Mouse (Mus musculus) hindbrain, embryonic 10.5 days (tissue): ENCODE data around the gene Smad6. TPM values are rescaled to one million over a fixed set of nuclear protein-coding genes. Genes with fewer than 3 reads are reported as not detected.

ENCODE experiments used
- DNase-seq: peaks from one replicate; pipeline ENCODE4 v3.0.0-alpha.2; 2017; ENCODE audit warnings: low spot score
- H3K27ac ChIP-seq: fragments of 300-500 bp; sonication (generic); 2 replicates; pipeline ENCODE4 v1.5.1; 2016; ENCODE audit warnings: mild to moderate bottlenecking, moderate library complexity
- H3K27me3 ChIP-seq: fragments of 300-500 bp; sonication (generic); 2 replicates; pipeline ENCODE4 v1.6.1; 2016; ENCODE audit warnings: mild to moderate bottlenecking; ENCODE audit not compliant: poor library complexity, insufficient read depth, severe bottlenecking
- H3K36me3 ChIP-seq: fragments of 300-500 bp; sonication (generic); 2 replicates; pipeline ENCODE4 v1.6.1; 2016; ENCODE audit warnings: mild to moderate bottlenecking, moderate library complexity
- H3K4me1 ChIP-seq: fragments of 300-500 bp; sonication (generic); replicated peaks from 2 replicates; pipeline ENCODE4 v1.6.1; 2016; ENCODE audit warnings: mild to moderate bottlenecking
- H3K4me3 ChIP-seq: fragments of 300-500 bp; sonication (generic); 2 replicates; pipeline ENCODE4 v1.5.1; 2016; ENCODE audit warnings: mild to moderate bottlenecking, moderate library complexity
- H3K9me3 ChIP-seq: fragments of 300-500 bp; sonication (generic); 2 replicates; pipeline ENCODE4 v1.6.1; 2016; ENCODE audit warnings: mild to moderate bottlenecking, moderate library complexity
- WGBS: fragments of 180-500 bp; shearing (Covaris S2); methylation state at CpG from one replicate; pipeline ENCODE4 v1.1.7; 2016; 5-methylcytosine and 5-hydroxymethylcytosine counted together
- polyA plus RNA-seq: library from polyadenylated mRNA; unstranded; fragments of >200 nt; fragmentation: Nextera tagmentation; extraction: Ambion mirVana; gene quantifications from 2 replicates; pipeline ENCODE4 v1.2.1, GENCODE M21; 2016

Smad6 gene
- polyA plus RNA-seq: 5.3 and 6.7 TPM in 2 replicates

DNA sequence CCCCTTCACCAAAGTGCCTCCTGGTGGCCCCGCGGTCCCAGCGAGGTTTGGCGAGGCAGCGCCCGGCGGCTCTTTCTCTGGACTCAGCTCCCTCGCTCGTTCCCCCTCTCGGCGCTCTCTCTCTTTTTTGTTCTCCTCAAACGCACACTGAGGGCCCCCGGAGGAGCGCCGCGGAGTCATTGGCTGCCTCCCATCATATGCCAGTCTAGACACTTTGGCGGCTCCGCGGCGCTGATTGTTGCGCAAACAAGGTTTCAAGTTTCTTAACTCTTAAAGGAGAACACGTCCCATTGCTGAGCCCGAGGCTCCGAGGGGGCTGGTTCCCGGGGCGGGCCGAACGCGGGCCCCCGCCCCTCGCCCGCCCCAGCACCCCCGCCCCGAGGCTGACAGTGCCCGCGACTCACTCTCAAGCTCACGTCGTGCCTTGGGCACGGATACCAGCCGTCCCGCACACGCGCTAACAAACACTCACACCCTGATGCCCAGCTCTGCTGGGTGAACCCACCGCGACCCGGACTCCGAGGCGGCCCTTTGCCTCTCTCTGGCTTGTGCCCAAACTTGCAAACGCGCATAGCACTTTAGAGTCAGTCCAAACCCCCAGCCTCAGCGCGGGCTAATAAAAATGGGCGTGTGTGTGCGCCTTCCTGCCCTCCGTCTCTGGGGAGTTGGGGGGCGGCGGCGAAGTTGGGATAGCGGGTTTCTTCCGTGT, at the start of gene Smad6:
Gene Smad6, minus strand, starts transcription at position 207 of the 709 bp plus-strand sequence.
- Histone ChIP-seq H3K36me3 (no peaks in the 10 kb centered on the region), H3K4me3 (peak within 1 kb of the TSS; percentile 89), H3K9me3 (no peaks in the 10 kb centered on the region), H3K4me1 (peaks cover 82% of the 10 kb centered on the region), H3K27me3 (peaks cover 32% of the 10 kb centered on the region), H3K27ac (peak within 1 kb of the TSS; percentile 96)
- under 1% methylated on average over 60 of the region's 60 CpGs for WGBS
- peak; percentile 96 for DNase-seq

DNA sequence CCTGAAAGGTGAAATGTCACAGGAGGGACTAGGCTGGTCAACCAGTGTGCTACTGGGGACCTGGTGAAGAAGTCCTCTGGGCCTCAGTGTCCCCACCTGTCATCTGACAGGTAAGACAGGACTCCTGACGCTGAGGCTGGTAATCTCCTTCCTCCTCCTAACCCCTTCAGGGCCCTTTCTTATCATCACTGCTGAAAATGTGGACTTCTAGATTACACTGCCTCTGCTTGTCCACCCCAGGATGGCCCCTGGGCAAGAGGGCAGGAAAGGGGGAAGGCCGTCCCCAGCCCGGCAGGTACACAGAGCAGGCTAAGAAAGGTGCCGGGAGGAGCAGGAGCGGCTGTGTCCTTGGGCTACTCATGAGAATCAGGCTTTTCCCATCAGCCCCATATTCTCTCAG, 48.8 kb upstream of the Smad6 start:
- 95% methylated on average over 5 of the region's 5 CpGs for WGBS
- peak overlapping the region; percentile 53 for H3K27ac ChIP-seq
- DNase-seq: no peak

DNA sequence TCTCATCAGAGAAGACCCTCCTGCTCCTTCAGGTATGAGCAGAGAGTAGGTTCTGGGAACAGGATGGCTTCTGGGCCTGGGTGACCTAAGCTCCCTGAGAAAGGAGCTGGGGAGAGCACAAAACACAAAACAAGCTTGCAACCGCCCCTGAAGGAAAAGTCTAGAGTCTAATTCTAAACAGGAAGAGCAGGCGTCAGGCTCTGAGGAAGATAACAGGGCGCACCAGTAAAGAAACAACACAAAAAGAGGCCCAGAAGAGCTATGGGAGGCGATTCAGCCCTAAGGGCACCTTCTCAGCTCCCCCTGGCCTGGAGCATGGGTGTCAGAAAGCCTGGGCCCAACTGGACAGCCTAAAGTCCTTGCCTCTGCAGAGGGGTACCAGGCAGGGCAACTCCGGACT, 47.3 kb upstream of the Smad6 start:
- H3K27me3 ChIP-seq: 0 out of 2 replicates have a peak, but pooled peaks cover 3% of the 10 kb centered on the region
- DNase-seq: no peak
- H3K36me3 ChIP-seq: no peaks in the 10 kb centered on the region
- no peak overlapping the region for H3K4me3 ChIP-seq
- peaks cover 27% of the 10 kb centered on the region for H3K4me1 ChIP-seq
- peak overlapping the region; percentile 17 for H3K27ac ChIP-seq
- no peaks in the 10 kb centered on the region for H3K9me3 ChIP-seq
- 85% methylated on average over 5 of the region's 5 CpGs for WGBS

More for the DNA sequence above, 48.8 kb upstream of the Smad6 start:
- H3K9me3 ChIP-seq: no peaks in the 10 kb centered on the region
- no peaks in the 10 kb centered on the region for H3K36me3 ChIP-seq
- H3K4me1 ChIP-seq: peaks cover 36% of the 10 kb centered on the region
- H3K4me3 ChIP-seq: no peak overlapping the region
- 0 out of 2 replicates have a peak, but pooled peaks cover 3% of the 10 kb centered on the region for H3K27me3 ChIP-seq

DNA sequence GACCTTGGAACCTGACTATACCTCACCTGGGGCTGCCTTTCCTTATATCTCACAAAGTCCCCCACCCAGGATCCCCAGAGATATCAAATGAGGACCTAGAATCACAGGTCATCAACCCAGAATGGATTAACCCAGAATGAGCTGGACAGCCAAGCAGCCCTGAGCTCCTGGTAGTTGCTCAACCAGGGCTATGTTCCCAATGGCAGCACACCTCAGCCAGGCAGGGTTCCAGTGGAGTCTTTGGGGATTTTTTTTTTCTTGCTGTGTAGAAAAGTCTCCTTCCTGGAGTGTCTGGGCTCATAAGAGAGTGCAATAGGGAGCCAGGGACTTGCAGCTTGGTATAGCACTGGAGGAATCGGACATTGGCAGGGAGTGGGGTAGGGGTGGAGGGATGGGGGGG, 46.7 kb upstream of the Smad6 start:
- H3K36me3 ChIP-seq: no peaks in the 10 kb centered on the region
- H3K4me3 ChIP-seq: no peak overlapping the region
- no peaks in the 10 kb centered on the region for H3K9me3 ChIP-seq
- peak overlapping the region; percentile 92; the same call in 1 of the 2 replicates for H3K27ac ChIP-seq
- DNase-seq: no peak
- 0 out of 2 replicates have a peak, but pooled peaks cover 3% of the 10 kb centered on the region for H3K27me3 ChIP-seq
- 67% methylated on average over 1 of the region's 1 CpGs for WGBS
- peaks cover 27% of the 10 kb centered on the region for H3K4me1 ChIP-seq

DNA sequence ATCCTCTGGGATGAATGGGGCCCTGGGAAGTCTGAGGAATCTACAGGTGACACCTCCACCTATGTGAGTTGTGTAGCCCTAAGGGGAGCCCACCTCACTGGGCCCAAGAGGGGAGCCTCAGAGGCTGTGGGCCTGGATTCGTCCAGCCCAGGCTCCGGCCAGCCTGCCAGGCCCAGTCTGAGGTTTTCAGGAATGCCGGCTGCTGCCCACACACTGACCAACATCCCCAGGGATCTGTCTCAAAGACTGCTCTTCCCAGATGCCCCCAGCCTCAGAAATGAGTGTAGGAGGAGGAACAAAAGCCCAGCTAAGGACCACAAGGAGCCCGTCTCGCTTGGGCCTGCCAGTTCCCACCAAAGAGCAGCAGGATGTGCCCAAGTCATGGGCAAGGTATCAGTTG, 45.9 kb upstream of the Smad6 start:
- DNase-seq: no peak
- H3K27ac ChIP-seq: peak overlapping the region; percentile 92
- H3K4me1 ChIP-seq: peaks cover 27% of the 10 kb centered on the region
- no peaks in the 10 kb centered on the region for H3K36me3 ChIP-seq
- 0 out of 2 replicates have a peak, but pooled peaks cover 3% of the 10 kb centered on the region for H3K27me3 ChIP-seq
- 79% methylated on average over 5 of the region's 5 CpGs for WGBS
- H3K4me3 ChIP-seq: no peak overlapping the region
- H3K9me3 ChIP-seq: no peaks in the 10 kb centered on the region

DNA sequence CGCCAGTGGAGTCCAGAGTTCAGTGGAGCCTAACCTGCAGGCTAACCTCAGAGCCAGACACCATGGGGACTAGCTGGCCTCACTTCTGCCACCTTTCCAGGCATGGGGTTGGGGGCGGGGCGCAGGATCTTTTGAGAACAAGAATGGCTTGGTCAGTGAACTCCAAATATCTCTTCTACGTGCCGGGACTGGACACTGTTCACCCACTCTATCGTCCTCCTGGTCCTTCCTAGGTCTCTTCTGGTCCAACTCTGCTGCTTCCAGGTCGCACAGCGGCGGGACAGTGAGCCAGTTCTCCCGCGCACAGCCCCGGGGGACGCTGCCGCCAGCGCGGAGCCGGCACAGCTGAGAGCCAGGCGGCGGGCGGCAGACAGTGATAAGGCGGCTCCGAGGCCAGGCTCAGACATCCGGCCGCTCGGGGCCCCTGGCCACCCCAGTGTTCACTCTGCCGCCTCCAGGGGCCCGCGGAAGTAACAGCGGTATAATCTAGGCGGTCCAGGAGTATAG, 38.2 kb upstream of the Smad6 start:
- H3K27ac ChIP-seq: peak overlapping the region; percentile 86
- peaks cover 38% of the 10 kb centered on the region for H3K27me3 ChIP-seq
- H3K9me3 ChIP-seq: no peaks in the 10 kb centered on the region
- H3K36me3 ChIP-seq: no peaks in the 10 kb centered on the region
- peak overlapping the region; percentile 43 for H3K4me3 ChIP-seq
- peaks cover 61% of the 10 kb centered on the region for H3K4me1 ChIP-seq
- DNase-seq: peak; percentile 60
- 4% methylated on average over 30 of the region's 30 CpGs for WGBS

DNA sequence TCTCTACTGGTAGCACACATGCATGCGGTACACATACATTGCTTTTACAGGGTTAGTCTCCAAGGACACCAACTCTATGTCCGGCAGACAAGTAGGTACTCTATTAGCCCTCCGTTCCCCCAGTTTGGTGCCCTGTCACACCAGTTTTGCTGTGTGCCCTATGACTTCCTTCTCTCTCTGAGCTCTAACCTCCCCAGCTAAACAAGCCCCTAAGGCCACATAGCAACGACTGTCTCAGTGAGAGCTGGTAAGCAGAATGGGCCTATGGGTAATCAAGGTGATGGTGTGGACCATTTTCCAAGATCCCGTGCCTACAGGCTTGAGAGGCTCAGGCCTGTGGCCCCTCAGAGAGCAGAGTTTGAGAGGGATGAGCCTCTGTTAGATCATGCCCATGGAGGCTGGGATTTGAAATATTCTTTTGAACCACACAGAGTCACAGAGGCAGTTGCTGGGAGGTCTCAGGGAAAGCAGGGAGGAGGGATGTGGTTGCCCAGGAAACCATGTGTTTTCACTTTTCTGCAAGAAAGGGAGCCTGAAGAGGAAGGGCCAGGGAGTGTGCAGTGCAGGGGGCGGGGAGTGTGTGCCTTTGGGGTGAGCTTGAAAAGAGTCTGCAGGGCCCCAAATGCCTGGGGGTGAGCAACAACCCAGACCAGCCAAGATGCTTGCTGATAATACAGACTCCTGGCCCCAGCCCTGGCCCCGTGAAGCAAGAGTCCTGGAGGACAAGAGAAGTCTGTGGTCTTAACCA, 36.2 kb upstream of the Smad6 start:
- H3K4me3 ChIP-seq: no peak overlapping the region
- peaks cover 38% of the 10 kb centered on the region for H3K27me3 ChIP-seq
- H3K9me3 ChIP-seq: no peaks in the 10 kb centered on the region
- H3K27ac ChIP-seq: peak overlapping the region; percentile 86
- DNase-seq: peak; percentile 70
- peaks cover 74% of the 10 kb centered on the region for H3K4me1 ChIP-seq
- 46% methylated on average over 7 of the region's 7 CpGs for WGBS
- H3K36me3 ChIP-seq: no peaks in the 10 kb centered on the region

DNA sequence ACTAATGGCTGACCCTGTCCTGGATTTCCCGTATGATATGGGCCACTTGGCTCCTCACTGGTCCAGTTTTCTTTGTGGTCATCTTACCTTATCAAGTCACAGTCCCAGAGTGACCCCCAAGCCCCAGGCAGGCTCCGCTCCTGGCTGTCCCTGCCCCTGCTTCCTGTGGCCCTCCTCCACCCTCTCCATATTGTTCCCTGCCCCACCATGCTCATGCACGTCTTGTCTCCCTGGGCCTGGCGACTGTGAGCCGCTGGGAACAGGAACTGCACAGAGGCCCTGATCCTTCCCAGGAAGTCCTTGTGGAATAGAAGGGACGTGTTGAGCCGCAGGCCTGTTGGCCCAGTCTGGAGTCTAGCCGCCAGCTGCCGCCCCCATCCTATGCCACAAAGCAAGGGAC, 33.3 kb upstream of the Smad6 start:
- no peak overlapping the region for H3K4me3 ChIP-seq
- peaks cover 60% of the 10 kb centered on the region for H3K4me1 ChIP-seq
- no peaks in the 10 kb centered on the region for H3K9me3 ChIP-seq
- peaks cover 24% of the 10 kb centered on the region for H3K27me3 ChIP-seq
- no peaks in the 10 kb centered on the region for H3K36me3 ChIP-seq
- H3K27ac ChIP-seq: peak overlapping the region; percentile 54
- DNase-seq: no peak
- 60% methylated on average over 9 of the region's 9 CpGs for WGBS

DNA sequence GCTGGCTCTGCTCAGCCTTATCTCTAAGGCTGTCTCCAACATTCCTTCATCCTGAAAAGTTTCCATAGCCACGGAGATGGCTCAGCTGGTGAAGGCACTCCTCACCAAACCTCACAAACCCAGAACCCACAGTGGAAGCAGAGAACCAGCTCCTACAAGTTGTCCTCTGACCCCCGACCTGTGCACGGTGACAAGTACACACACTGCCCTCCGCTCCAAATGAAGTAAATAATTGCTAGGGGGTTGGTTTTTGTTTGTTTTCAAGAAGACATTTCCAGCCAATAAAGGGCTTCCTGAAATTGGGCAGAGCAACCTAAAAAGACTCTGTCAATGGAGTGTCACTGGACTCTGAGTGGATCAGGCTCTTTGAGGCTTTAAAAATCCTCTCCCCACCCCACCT, 31.9 kb upstream of the Smad6 start:
- Histone ChIP-seq H3K27ac (no peak overlapping the region), H3K9me3 (no peaks in the 10 kb centered on the region), H3K27me3 (peaks cover 14% of the 10 kb centered on the region; the same call in 1 of the 2 replicates), H3K4me1 (peaks cover 58% of the 10 kb centered on the region), H3K36me3 (no peaks in the 10 kb centered on the region), H3K4me3 (no peak overlapping the region)
- no peak for DNase-seq
- 61% methylated on average over 4 of the region's 4 CpGs for WGBS

DNA sequence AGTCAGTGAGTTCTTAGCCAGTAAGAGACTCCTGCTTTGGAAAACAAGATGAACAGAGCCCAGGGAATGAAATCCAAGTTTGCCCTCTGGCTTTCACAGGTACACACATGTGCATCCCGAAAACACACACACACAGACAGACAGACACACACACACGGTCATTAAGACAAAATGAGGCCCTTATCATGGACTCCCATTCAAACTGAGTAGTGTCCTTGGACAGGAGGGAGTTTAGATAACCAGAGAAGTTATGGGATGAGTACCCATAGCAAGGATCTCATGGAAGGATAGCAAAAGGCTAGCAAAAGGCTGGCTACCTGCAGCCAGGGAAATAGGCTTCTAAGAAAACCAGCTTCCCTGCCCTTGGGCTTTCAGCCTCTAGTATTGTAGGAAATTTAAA, 29.4 kb upstream of the Smad6 start:
- 88% methylated on average over 2 of the region's 2 CpGs for WGBS

DNA sequence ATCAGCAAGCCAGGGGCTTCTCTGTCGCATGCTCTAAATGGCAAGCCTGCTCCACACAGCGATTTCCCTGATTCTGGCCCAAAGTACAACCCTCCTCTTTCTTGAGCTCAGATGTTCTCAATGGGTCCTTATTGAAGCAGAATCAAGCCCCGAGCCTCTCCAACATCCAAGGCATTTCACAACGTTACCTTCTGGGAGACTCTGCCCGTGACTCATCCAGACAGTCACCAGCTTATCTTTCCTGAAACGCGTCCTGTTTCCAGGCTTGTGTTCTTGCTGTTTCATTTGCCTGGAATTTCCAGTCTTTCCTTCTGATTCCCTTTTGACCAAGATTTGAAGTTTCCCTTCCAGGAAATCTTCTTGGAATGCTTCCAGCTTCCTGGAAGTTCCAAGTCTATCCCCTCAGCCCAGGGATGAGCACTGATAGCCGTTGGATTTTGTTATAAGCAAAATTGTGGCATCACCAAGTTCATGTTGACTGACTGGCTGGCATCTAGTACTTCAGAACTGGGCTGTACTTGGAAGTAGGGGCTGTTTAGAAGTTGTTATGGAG, 28.7 kb upstream of the Smad6 start:
- peak overlapping the region; percentile 53 for H3K4me3 ChIP-seq
- WGBS: 39% methylated on average over 8 of the region's 8 CpGs
- no peaks in the 10 kb centered on the region for H3K36me3 ChIP-seq
- H3K4me1 ChIP-seq: peaks cover 43% of the 10 kb centered on the region
- H3K27ac ChIP-seq: peak overlapping the region; percentile 73
- no peak for DNase-seq
- no peaks in the 10 kb centered on the region for H3K9me3 ChIP-seq
- H3K27me3 ChIP-seq: peaks cover 41% of the 10 kb centered on the region

More for the DNA sequence above, 29.4 kb upstream of the Smad6 start:
- no peak for DNase-seq
- Histone ChIP-seq H3K27ac (0 out of 2 replicates have a peak overlapping the region, but pooled peaks have one; percentile 73), H3K27me3 (peaks cover 38% of the 10 kb centered on the region), H3K36me3 (no peaks in the 10 kb centered on the region), H3K4me1 (peaks cover 47% of the 10 kb centered on the region), H3K4me3 (no peak overlapping the region), H3K9me3 (no peaks in the 10 kb centered on the region)

DNA sequence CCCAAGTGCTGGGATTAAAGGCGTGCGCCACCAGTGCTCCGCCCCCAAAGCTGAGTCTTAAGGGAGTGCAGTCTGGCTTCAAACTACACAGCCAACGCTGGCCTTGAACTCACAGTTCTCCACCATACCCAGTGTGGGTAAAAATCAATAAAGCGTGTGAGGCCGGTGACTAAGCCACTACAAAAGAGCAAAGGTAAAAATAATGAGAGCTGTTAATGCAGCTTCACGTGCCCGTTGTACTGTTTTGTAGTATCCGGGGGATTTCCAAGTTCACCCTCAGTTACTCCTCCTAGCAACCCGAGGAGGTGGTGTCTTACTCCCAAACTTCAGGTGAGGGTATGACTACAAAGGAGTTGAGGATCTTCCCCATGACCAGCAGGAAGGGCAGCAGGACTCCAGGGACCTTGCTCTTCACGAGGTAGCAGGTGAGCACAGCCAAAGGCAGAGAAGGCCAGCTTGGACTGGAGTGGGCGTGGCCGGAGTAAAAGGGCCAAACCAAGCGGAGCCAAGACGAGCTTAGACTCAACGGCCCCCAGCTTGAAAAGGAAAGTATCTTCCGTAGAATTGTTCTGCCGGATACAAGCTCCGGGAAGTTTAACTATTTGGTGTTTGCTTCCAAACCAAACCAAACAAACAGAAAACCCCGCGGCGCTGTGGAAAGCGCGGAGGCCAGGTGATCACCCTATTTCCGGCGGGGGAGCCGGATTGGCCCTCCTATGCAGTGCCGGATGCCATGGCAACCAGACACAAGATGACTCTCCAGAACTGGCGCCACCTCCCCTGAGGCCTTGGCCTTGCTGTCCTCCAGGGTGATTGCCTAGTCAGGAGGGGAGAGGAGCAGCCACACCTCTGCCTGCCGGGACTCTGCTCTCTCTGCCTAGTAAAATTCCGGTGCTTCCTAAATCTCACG, 27.9 kb upstream of the Smad6 start:
- peak overlapping the region; percentile 53 for H3K4me3 ChIP-seq
- H3K27ac ChIP-seq: peak overlapping the region; percentile 73
- H3K27me3 ChIP-seq: peaks cover 41% of the 10 kb centered on the region
- 9% methylated on average over 32 of the region's 32 CpGs for WGBS
- H3K9me3 ChIP-seq: no peaks in the 10 kb centered on the region
- peak; percentile 79 for DNase-seq
- no peaks in the 10 kb centered on the region for H3K36me3 ChIP-seq
- peaks cover 44% of the 10 kb centered on the region for H3K4me1 ChIP-seq
